Mouse (Mus musculus): ENCODE data around the gene Zeb2. TPM values are rescaled to one million over a fixed set of nuclear protein-coding genes. Genes with fewer than 3 reads are reported as not detected.

The Zeb2 gene
- polyA plus RNA-seq, 2 experiments = 27.2 to 43.9 TPM

- H3K4me3 ChIP-seq (replicated peaks; ENCODE audit: low read length) = no peak overlapping the region
- 0 out of 2 replicates have a peak, but pooled peaks cover 3% of the 10 kb centered on the region for H3K4me1 ChIP-seq (ENCODE audit: control insufficient read depth, insufficient read depth, low read length)
- WGBS = 46% methylated on average over 4 of the region's 4 CpGs
- no peaks in the 10 kb centered on the region for H3K9me3 ChIP-seq (ENCODE audit: control insufficient read depth, low read length)
- no peak overlapping the region for H3K4me2 ChIP-seq (replicated peaks; ENCODE audit: low read depth, low read length, severe bottlenecking)
- no peak overlapping the region for H3K27ac ChIP-seq (replicated peaks; ENCODE audit: low read depth, low read length)
- H3K9ac ChIP-seq (ENCODE audit: low read depth, low read length, severe bottlenecking) = no peak overlapping the region
- no peak for ATAC-seq (ENCODE audit: low FRiP score, low read depth)
- no peak for TF ChIP-seq POLR2A (IDR thresholded peaks at IDR 0.05; ENCODE audit: borderline replicate concordance, extremely low read depth, insufficient read depth, insufficient read length)
- H3K36me3 ChIP-seq (ENCODE audit: control insufficient read depth, insufficient read depth, low read length) = no peaks in the 10 kb centered on the region
- DNase-seq (ENCODE audit: low spot score) = no peak
- H3K27me3 ChIP-seq (ENCODE audit: control insufficient read depth, insufficient read depth, low read length) = no peaks in the 10 kb centered on the region
Measured at GRCm38 (mm10) chr2:44951651-44952213, 165.5 kb downstream of the Zeb2 start.

GRCm38 (mm10) chr2:44944689-44945088, 172.5 kb downstream of the Zeb2 start:
- H3K4me2 ChIP-seq (replicated peaks; ENCODE audit: low read depth, low read length, severe bottlenecking) = no peak overlapping the region
- no peak overlapping the region for H3K27ac ChIP-seq (replicated peaks; ENCODE audit: low read depth, low read length)
- H3K27me3 ChIP-seq (ENCODE audit: control insufficient read depth, insufficient read depth, low read length) = no peaks in the 10 kb centered on the region
- no peak for TF ChIP-seq POLR2A (IDR thresholded peaks at IDR 0.05; ENCODE audit: borderline replicate concordance, extremely low read depth, insufficient read depth, insufficient read length)
- WGBS = 89% methylated on average over 2 of the region's 2 CpGs
- H3K36me3 ChIP-seq (ENCODE audit: control insufficient read depth, insufficient read depth, low read length) = no peaks in the 10 kb centered on the region
- DNase-seq (ENCODE audit: low spot score) (no peak), ATAC-seq (ENCODE audit: low FRiP score, low read depth) (no peak)
- H3K9ac ChIP-seq (ENCODE audit: low read depth, low read length, severe bottlenecking) = no peak overlapping the region
- H3K4me3 ChIP-seq (replicated peaks; ENCODE audit: low read length) = no peak overlapping the region
- H3K9me3 ChIP-seq (ENCODE audit: control insufficient read depth, low read length) = no peaks in the 10 kb centered on the region
- H3K4me1 ChIP-seq (ENCODE audit: control insufficient read depth, insufficient read depth, low read length) = no peaks in the 10 kb centered on the region

Small RNAs within 50 kb of the gene (microRNA-seq; reads per million reads assigned to microRNA genes)
- not detected for gene Mir5129

Other genes with a start within 250 kb of the Zeb2 start
- gene Gtdc1, start 189.7 kb downstream of the Zeb2 start, polyA plus RNA-seq (2012; rRNA removed) = 22.9 and 23.7 TPM in 2 replicates
- 14.3 and 25.0 TPM in 2 replicates for gene Gtdc1, start 189.7 kb downstream of the Zeb2 start, polyA plus RNA-seq (2014; fragmentation: Nextera tagmentation; extraction: Ambion mirVana)

Measured in limb, embryonic 14.5 days (tissue).